Mouse (Mus musculus) myocyte (in vitro differentiated cells): Measurements from ENCODE around the gene Tulp1.

Experiments
- MAX ChIP-seq: IDR thresholded peaks from one replicate; pipeline ENCODE4 v1.6.1; 2011; ENCODE audit warnings: low read depth, mild to moderate bottlenecking, control low read depth
- MYOD1 ChIP-seq, 3 experiments: IDR thresholded peaks; one replicate each; pipeline ENCODE4 v1.6.1; 2011; ENCODE audit warnings: control low read depth in 2 of 3, low read depth in 2 of 3, mild to moderate bottlenecking in 2 of 3, moderate library complexity in 1 of 3; ENCODE audit not compliant: insufficient read length in 2 of 3, control insufficient read depth in 1 of 3
- POLR2A ChIP-seq: IDR thresholded peaks from one replicate; pipeline ENCODE4 v1.6.1; 2011; ENCODE audit warnings: low read depth, mild to moderate bottlenecking, control low read depth, moderate library complexity; ENCODE audit not compliant: insufficient read length
- POLR2AphosphoS2 ChIP-seq: IDR thresholded peaks from one replicate; pipeline ENCODE4 v1.6.1; 2011; ENCODE audit warnings: low read depth, control low read depth; ENCODE audit not compliant: insufficient read length
- REST ChIP-seq: IDR thresholded peaks from one replicate; pipeline ENCODE4 v1.6.1; 2011; ENCODE audit warnings: mild to moderate bottlenecking, control low read depth, moderate library complexity; ENCODE audit not compliant: insufficient read depth, insufficient read length
- TCF3 ChIP-seq: IDR thresholded peaks from one replicate; pipeline ENCODE4 v1.6.1; 2011; ENCODE audit warnings: low read depth, control low read depth; ENCODE audit not compliant: insufficient read length
- USF1 ChIP-seq: IDR thresholded peaks from one replicate; pipeline ENCODE4 v1.6.1; 2011; ENCODE audit warnings: low read depth, mild to moderate bottlenecking, control low read depth, moderate library complexity

- no peak for TF ChIP-seq MAX
- no peak for TF ChIP-seq TCF3
- TF ChIP-seq POLR2A, result no peak
- TF ChIP-seq POLR2AphosphoS2, result no peak
- TF ChIP-seq MYOD1 (IDR thresholded peaks at IDR 0.05; ENCODE audit: control insufficient read depth in 1 of 3, insufficient read length in 2 of 3, low read depth in 2 of 3), result no peak
- TF ChIP-seq USF1, result no peak
- no peak for TF ChIP-seq REST
These were observed 59.9 kb downstream of the Tulp1 start for GRCm38 (mm10) chr17:28305172-28305571.
